Mouse (Mus musculus): ENCODE results near the gene A430078G23Rik. TPM values are rescaled to one million over a fixed set of nuclear protein-coding genes. Genes with fewer than 3 reads are reported as not detected.

A430078G23Rik gene
- polyA plus RNA-seq, 1 experiment from 2014 or later: 0.28 TPM

DNA sequence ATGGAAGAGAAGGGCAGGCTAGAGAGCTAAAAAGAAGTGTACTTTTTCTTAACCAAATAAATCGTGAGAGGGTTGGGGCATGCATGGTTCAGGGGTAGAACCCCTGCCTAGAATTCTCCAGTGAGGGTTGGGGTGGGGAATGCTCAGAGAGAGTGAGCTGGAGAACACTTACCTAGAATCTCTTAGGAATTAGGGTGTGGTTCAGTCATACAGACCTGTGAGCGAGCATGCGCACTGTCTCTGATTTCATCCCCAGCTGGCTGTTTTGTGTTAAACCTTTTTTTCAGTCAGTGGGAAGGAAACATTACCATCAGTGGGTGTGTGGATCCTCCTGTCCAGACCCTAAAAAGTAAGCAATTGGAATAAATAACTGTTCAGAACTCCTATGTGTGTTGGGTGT lies 73.0 kb downstream of the A430078G23Rik start:
- no peak for DNase-seq (ENCODE audit: low spot score)

GRCm38 (mm10) chr8:3428426-3428825 lies 75.2 kb downstream of the A430078G23Rik start:
- H3K27ac ChIP-seq (ENCODE audit: low read depth, low read length): no peak overlapping the region
- H3K9me3 ChIP-seq (replicated peaks; ENCODE audit: control insufficient read depth, low read length): no peaks in the 10 kb centered on the region
- peaks cover 51% of the 10 kb centered on the region for H3K36me3 ChIP-seq (ENCODE audit: control insufficient read depth, insufficient read depth, low read length)
- no peak overlapping the region for H3K4me3 ChIP-seq (ENCODE audit: low read depth, low read length)
- no peak overlapping the region for H3K4me2 ChIP-seq (ENCODE audit: low read length)
- H3K27me3 ChIP-seq (replicated peaks; ENCODE audit: control insufficient read depth, insufficient read depth, low read length): no peaks in the 10 kb centered on the region
- ATAC-seq (no peak), DNase-seq (ENCODE audit: low spot score) (no peak)
- H3K4me1 ChIP-seq (ENCODE audit: control insufficient read depth, insufficient read depth, low read length): no peaks in the 10 kb centered on the region
- WGBS: 92% methylated on average over 2 of the region's 2 CpGs
- H3K9ac ChIP-seq (ENCODE audit: low read length): no peak overlapping the region

More for the DNA sequence above, 73.0 kb downstream of the A430078G23Rik start:
- no peak overlapping the region for H3K9ac ChIP-seq (ENCODE audit: low read length)
- 91% methylated on average over 3 of the region's 3 CpGs for WGBS
- no peak overlapping the region for H3K27ac ChIP-seq (ENCODE audit: low read depth, low read length)
- H3K9me3 ChIP-seq (replicated peaks; ENCODE audit: control insufficient read depth, low read length): no peaks in the 10 kb centered on the region
- no peaks in the 10 kb centered on the region for H3K4me1 ChIP-seq (ENCODE audit: control insufficient read depth, insufficient read depth, low read length)
- H3K27me3 ChIP-seq (replicated peaks; ENCODE audit: control insufficient read depth, insufficient read depth, low read length): no peaks in the 10 kb centered on the region
- ATAC-seq: no peak
- H3K36me3 ChIP-seq (ENCODE audit: control insufficient read depth, insufficient read depth, low read length): peaks cover 31% of the 10 kb centered on the region
- H3K4me3 ChIP-seq (ENCODE audit: low read depth, low read length): no peak overlapping the region
- H3K4me2 ChIP-seq (ENCODE audit: low read length): no peak overlapping the region

GRCm38 (mm10) chr8:3429966-3430365 lies 76.8 kb downstream of the A430078G23Rik start:
- Histone ChIP-seq H3K4me2 (ENCODE audit: low read length) (no peak overlapping the region), H3K27me3 (replicated peaks; ENCODE audit: control insufficient read depth, insufficient read depth, low read length) (no peaks in the 10 kb centered on the region), H3K4me1 (ENCODE audit: control insufficient read depth, insufficient read depth, low read length) (no peaks in the 10 kb centered on the region), H3K36me3 (ENCODE audit: control insufficient read depth, insufficient read depth, low read length) (peaks cover 63% of the 10 kb centered on the region), H3K4me3 (ENCODE audit: low read depth, low read length) (no peak overlapping the region), H3K9ac (ENCODE audit: low read length) (no peak overlapping the region), H3K9me3 (replicated peaks; ENCODE audit: control insufficient read depth, low read length) (no peaks in the 10 kb centered on the region), H3K27ac (ENCODE audit: low read depth, low read length) (no peak overlapping the region)
- WGBS: 77% methylated on average over 2 of the region's 2 CpGs
- ATAC-seq (no peak), DNase-seq (ENCODE audit: low spot score) (no peak)

DNA sequence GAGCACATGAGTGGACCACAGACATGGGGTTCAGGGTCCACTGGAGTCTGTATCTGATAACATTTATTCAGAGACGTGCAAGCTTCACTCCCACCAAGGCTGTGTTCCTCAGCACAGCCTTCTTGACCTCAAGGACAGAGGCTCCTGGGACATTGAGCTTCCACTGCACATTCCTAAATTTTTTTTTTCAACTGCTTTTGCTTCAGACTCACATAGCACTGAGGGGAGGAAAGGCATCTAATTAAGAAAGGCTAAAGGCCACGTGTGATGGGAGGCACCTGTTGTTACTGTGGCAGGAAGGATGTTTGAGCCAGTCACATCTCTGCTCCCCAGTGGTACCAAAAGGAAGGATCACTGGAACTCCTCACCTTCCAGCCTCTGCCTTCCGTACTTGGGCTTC lies 77.9 kb downstream of the A430078G23Rik start:
- WGBS: 93% methylated on average over 3 of the region's 3 CpGs
- H3K27ac ChIP-seq (ENCODE audit: low read depth, low read length): no peak overlapping the region
- no peaks in the 10 kb centered on the region for H3K27me3 ChIP-seq (replicated peaks; ENCODE audit: control insufficient read depth, insufficient read depth, low read length)
- H3K4me2 ChIP-seq (ENCODE audit: low read length): no peak overlapping the region
- no peaks in the 10 kb centered on the region for H3K9me3 ChIP-seq (replicated peaks; ENCODE audit: control insufficient read depth, low read length)
- DNase-seq (ENCODE audit: low spot score): no peak
- no peaks in the 10 kb centered on the region for H3K4me1 ChIP-seq (ENCODE audit: control insufficient read depth, insufficient read depth, low read length)
- H3K36me3 ChIP-seq (ENCODE audit: control insufficient read depth, insufficient read depth, low read length): peaks cover 75% of the 10 kb centered on the region
- H3K4me3 ChIP-seq (ENCODE audit: low read depth, low read length): no peak overlapping the region
- ATAC-seq: no peak
- H3K9ac ChIP-seq (ENCODE audit: low read length): no peak overlapping the region

- WGBS: 82% methylated on average over 5 of the region's 6 CpGs
- H3K27me3 ChIP-seq (replicated peaks; ENCODE audit: control insufficient read depth, insufficient read depth, low read length): no peaks in the 10 kb centered on the region
- H3K9me3 ChIP-seq (replicated peaks; ENCODE audit: control insufficient read depth, low read length): no peaks in the 10 kb centered on the region
- H3K36me3 ChIP-seq (ENCODE audit: control insufficient read depth, insufficient read depth, low read length): peaks cover 92% of the 10 kb centered on the region
- H3K4me3 ChIP-seq (ENCODE audit: low read depth, low read length): no peak overlapping the region
- H3K4me2 ChIP-seq (ENCODE audit: low read length): no peak overlapping the region
- DNase-seq (ENCODE audit: low spot score) (no peak), ATAC-seq (no peak)
- no peak overlapping the region for H3K9ac ChIP-seq (ENCODE audit: low read length)
- H3K4me1 ChIP-seq (ENCODE audit: control insufficient read depth, insufficient read depth, low read length): no peaks in the 10 kb centered on the region
- H3K27ac ChIP-seq (ENCODE audit: low read depth, low read length): no peak overlapping the region
Measured at GRCm38 (mm10) chr8:3436492-3436891, 83.3 kb downstream of the A430078G23Rik start.

DNA sequence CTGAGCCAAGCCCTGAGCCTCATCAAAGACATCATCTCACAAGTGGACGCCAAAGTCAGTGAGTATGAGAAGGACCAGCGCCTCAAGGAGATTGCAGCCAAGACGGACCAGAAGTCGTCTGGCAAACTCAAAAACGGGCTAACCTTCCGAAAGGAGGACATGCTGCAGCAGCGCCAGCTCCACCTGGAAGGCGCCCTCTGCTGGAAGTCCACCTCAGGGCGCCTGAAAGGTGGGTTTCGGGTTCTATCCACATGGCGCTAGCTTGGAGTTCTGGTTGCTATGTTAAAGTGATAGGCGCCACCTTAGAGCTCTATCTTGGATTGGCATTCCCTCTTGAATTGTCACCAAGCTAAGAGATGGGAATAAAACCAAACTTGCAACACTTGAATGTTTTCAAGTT lies 86.3 kb downstream of the A430078G23Rik start:
- no peaks in the 10 kb centered on the region for H3K27me3 ChIP-seq (replicated peaks; ENCODE audit: control insufficient read depth, insufficient read depth, low read length)
- DNase-seq (ENCODE audit: low spot score): no peak
- no peaks in the 10 kb centered on the region for H3K9me3 ChIP-seq (replicated peaks; ENCODE audit: control insufficient read depth, low read length)
- H3K4me3 ChIP-seq (ENCODE audit: low read depth, low read length): no peak overlapping the region
- H3K4me1 ChIP-seq (ENCODE audit: control insufficient read depth, insufficient read depth, low read length): no peaks in the 10 kb centered on the region
- WGBS: 74% methylated on average over 12 of the region's 12 CpGs
- no peak overlapping the region for H3K27ac ChIP-seq (ENCODE audit: low read depth, low read length)
- no peak overlapping the region for H3K9ac ChIP-seq (ENCODE audit: low read length)
- peaks cover 83% of the 10 kb centered on the region for H3K36me3 ChIP-seq (ENCODE audit: control insufficient read depth, insufficient read depth, low read length)
- no peak overlapping the region for H3K4me2 ChIP-seq (ENCODE audit: low read length)
- no peak for ATAC-seq

Other genes with a start within 250 kb of the A430078G23Rik start
- gene Insr, start 73.8 kb upstream of the A430078G23Rik start, polyA plus RNA-seq (2014; fragmentation: Nextera tagmentation; extraction: Ambion mirVana): 33.6 and 50.9 TPM in 2 replicates
- gene Arhgef18, start 39.6 kb downstream of the A430078G23Rik start, polyA plus RNA-seq (2014; fragmentation: Nextera tagmentation; extraction: Ambion mirVana): 8.6 and 11.5 TPM in 2 replicates
- 1.9 and 2.3 TPM in 2 replicates for gene Pex11g, start 114.3 kb downstream of the A430078G23Rik start, polyA plus RNA-seq (2014; fragmentation: Nextera tagmentation; extraction: Ambion mirVana)
- gene Tex45, start 117.4 kb downstream of the A430078G23Rik start, polyA plus RNA-seq (2014; fragmentation: Nextera tagmentation; extraction: Ambion mirVana): 0.14 and 0.18 TPM in 2 replicates
- gene Zfp358, start 139.7 kb downstream of the A430078G23Rik start, polyA plus RNA-seq (2014; fragmentation: Nextera tagmentation; extraction: Ambion mirVana): 66.2 and 66.5 TPM in 2 replicates
- 50.5 and 52.2 TPM in 2 replicates for gene Mcoln1, start 147.0 kb downstream of the A430078G23Rik start, polyA plus RNA-seq (2014; fragmentation: Nextera tagmentation; extraction: Ambion mirVana)
- 16.7 and 20.7 TPM in 2 replicates for gene Pnpla6, start 162.0 kb downstream of the A430078G23Rik start, polyA plus RNA-seq (2014; fragmentation: Nextera tagmentation; extraction: Ambion mirVana)
- 0.54 and 1.3 TPM in 2 replicates for gene C330021F23Rik, start 214.6 kb downstream of the A430078G23Rik start, polyA plus RNA-seq (2014; fragmentation: Nextera tagmentation; extraction: Ambion mirVana)
- gene Camsap3, start 233.9 kb downstream of the A430078G23Rik start, polyA plus RNA-seq (2014; fragmentation: Nextera tagmentation; extraction: Ambion mirVana): 25.9 and 32.5 TPM in 2 replicates